ENCODE assay signal across 15 mouse cellular contexts in the genomic region with DNA sequence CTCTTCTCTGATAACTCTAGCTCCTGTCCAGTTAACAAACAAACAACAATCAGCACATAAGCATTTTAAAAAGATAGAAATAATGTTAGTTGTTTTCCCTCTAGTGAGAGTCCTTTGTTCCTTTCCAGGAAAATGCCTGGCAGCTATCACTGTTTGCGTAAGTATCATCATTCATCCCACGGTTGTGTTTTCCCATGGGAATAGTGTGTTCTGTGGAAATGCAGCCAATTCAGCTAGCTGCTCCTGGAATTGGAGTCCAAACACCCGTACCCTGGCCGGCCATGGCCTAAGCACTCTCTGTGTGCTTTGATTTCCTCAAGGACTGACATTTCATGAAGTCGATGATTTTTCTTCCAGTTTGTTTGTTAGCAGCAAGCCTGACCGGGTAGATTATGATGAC. TPM values are rescaled to one million over a fixed set of nuclear protein-coding genes. Genes with fewer than 3 reads are reported as not detected.
DNase-seq lines count a peak whose midpoint lies in the region; ATAC-seq lines count a peak whose summit lies in the region.
"Had no signal": no experiment of that assay in that cellular context is flagged by ENCODE, and none has a peak within 500 bp of the region (broad histone marks: within the 10 kb centered on the region; RNA-seq: fewer than 3 reads in every experiment).

No protein-coding gene starts in this region.

- no peaks in the 10 kb centered on the region for H3K9me3 ChIP-seq in forebrain, embryonic 14.5 days (replicated peaks; ENCODE audit: control insufficient read depth, low read length)
- H3K9me3 ChIP-seq: midbrain, embryonic 13.5 days had no signal

- no peaks in the 10 kb centered on the region for H3K36me3 ChIP-seq in forebrain, embryonic 14.5 days (ENCODE audit: control insufficient read depth, insufficient read depth, low read length)
- H3K36me3 ChIP-seq: embryonic facial prominence, embryonic 12.5 days; heart, embryonic 13.5 days; midbrain, embryonic 13.5 days had no signal

- no peaks in the 10 kb centered on the region for H3K27me3 ChIP-seq in forebrain, embryonic 14.5 days (replicated peaks; ENCODE audit: control insufficient read depth, insufficient read depth, low read length)
- H3K27me3 ChIP-seq: embryonic facial prominence, embryonic 12.5 days; heart, embryonic 13.5 days; midbrain, embryonic 13.5 days had no signal

- WGBS in forebrain, embryonic 14.5 days: 89% methylated on average over 6 of the region's 6 CpGs

- no peaks in the 10 kb centered on the region for H3K4me1 ChIP-seq in forebrain, embryonic 14.5 days (ENCODE audit: control insufficient read depth, insufficient read depth, low read length)
- H3K4me1 ChIP-seq: embryonic facial prominence, embryonic 12.5 days; midbrain, embryonic 13.5 days had no signal

- H3K9ac ChIP-seq in forebrain, embryonic 14.5 days (ENCODE audit: low read length): no peak overlapping the region
- H3K9ac ChIP-seq: embryonic facial prominence, embryonic 12.5 days; heart, embryonic 13.5 days; liver, embryonic 14.5 days; midbrain, embryonic 13.5 days had no signal

- H3K4me2 ChIP-seq in forebrain, embryonic 14.5 days (ENCODE audit: low read length): no peak overlapping the region
- H3K4me2 ChIP-seq: embryonic facial prominence, embryonic 12.5 days; heart, embryonic 13.5 days; midbrain, embryonic 13.5 days had no signal

- intact Hi-C loops in heart, postnatal 36 days (cut with DNase I): no loop called here

- DNase-seq in heart, adult 18-20 months: peak; percentile 15 to 26
- DNase-seq in heart, postnatal 36 days: no peak
- peak; percentile 9 for DNase-seq in testis, postnatal 14 days (ENCODE audit: low spot score)
- DNase-seq in testis, postnatal 10 days (ENCODE audit: low spot score): no peak
- peak; percentile 31 for DNase-seq in gastrocnemius, postnatal 25 days
- no peak for DNase-seq in forebrain, embryonic 14.5 days (ENCODE audit: low spot score)
- DNase-seq in neural tube, embryonic 10.5 days (ENCODE audit: extremely low spot score, low spot score): no peak
- DNase-seq in layer of hippocampus, adult 9-11 months: no peak
- DNase-seq: cerebellum, adult 9-10 months; spleen, adult 18-20 months had no signal

- ATAC-seq in forebrain, embryonic 14.5 days: no peak
- ATAC-seq: midbrain, embryonic 13.5 days had no signal

- H3K4me3 ChIP-seq in forebrain, embryonic 14.5 days (ENCODE audit: low read depth, low read length): no peak overlapping the region
- H3K4me3 ChIP-seq: embryonic facial prominence, embryonic 12.5 days; heart, embryonic 13.5 days; midbrain, embryonic 13.5 days; myocyte had no signal

- no peak overlapping the region for H3K27ac ChIP-seq in forebrain, embryonic 14.5 days (ENCODE audit: low read depth, low read length)
- H3K27ac ChIP-seq: embryonic facial prominence, embryonic 12.5 days; heart, embryonic 13.5 days; liver, embryonic 14.5 days; midbrain, embryonic 13.5 days had no signal

RNA-seq across cellular contexts. Expression of a gene that starts 57.5 kb away (rescaled TPM):
- 1 to 10 TPM; 4.4 to 6.0 TPM for total RNA-seq in heart, adult 18-20 months (2021)
- total RNA-seq in heart, postnatal 36 days (2021): 1 to 10 TPM; 4.1 to 5.3 TPM
- total RNA-seq in gastrocnemius, postnatal 25 days (2021): 1 to 10 TPM; 2.0 to 2.6 TPM
- 33.3 and 48.9 TPM in 2 replicates for polyA plus RNA-seq in forebrain, embryonic 14.5 days (2014; fragmentation: Nextera tagmentation; extraction: Ambion mirVana)

Comparison
In these comparisons a context has a peak if more than half of its experiments do, and no peak if none do; other contexts are left out.
1. DNase-seq: peak in heart, adult 18-20 months (2 of 2), testis, postnatal 14 days (single experiment) and gastrocnemius, postnatal 25 days (single experiment); none in heart, postnatal 36 days (0 of 2), testis, postnatal 10 days (single experiment), forebrain, embryonic 14.5 days (single experiment), neural tube, embryonic 10.5 days (single experiment) and layer of hippocampus, adult 9-11 months (single experiment).